Mouse (Mus musculus) CH12.LX (cell line): ENCODE data around the gene Hira. TPM values are rescaled to one million over a fixed set of nuclear protein-coding genes. Genes with fewer than 3 reads are reported as not detected.

Experiments
- DNase-seq: peaks from one replicate; pipeline ENCODE4 v3.0.0-alpha.2; 2013; ENCODE audit errors: extremely low read depth
- H3K27ac ChIP-seq: 2 replicates; pipeline ENCODE4 v1.5.1; 2012; ENCODE audit warnings: low read depth, mild to moderate bottlenecking, control low read depth, moderate library complexity; ENCODE audit not compliant: insufficient read depth
- H3K27me3 ChIP-seq: replicated peaks from 2 replicates; pipeline ENCODE3; 2012; ENCODE audit warnings: inconsistent platforms
- H3K36me3 ChIP-seq, 2 experiments: replicated peaks in 1 of 2; 2 replicates each; pipeline versions ENCODE3 to v1.6.1; 2012; ENCODE audit warnings: inconsistent platforms in 1 of 2, low read length in 1 of 2, mild to moderate bottlenecking in 1 of 2, mixed read lengths in 1 of 2, moderate library complexity in 1 of 2; ENCODE audit not compliant: control insufficient read depth in 1 of 2, insufficient read depth in 1 of 2
- H3K4me1 ChIP-seq, 2 experiments: 2 replicates each; pipeline ENCODE4 v1.6.1; 2012; ENCODE audit warnings: inconsistent platforms in 1 of 2, moderate library complexity in 1 of 2; ENCODE audit not compliant: insufficient read depth in 2 of 2, control insufficient read depth in 1 of 2
- H3K4me2 ChIP-seq: 2 replicates; pipeline ENCODE4 v1.6.1; 2012; ENCODE audit warnings: low read depth, mild to moderate bottlenecking, control low read depth; ENCODE audit not compliant: poor library complexity, insufficient read depth, severe bottlenecking
- H3K4me3 ChIP-seq, 3 experiments: fragments of 150-350 bp in 1 of 3; sonication (generic) in 1 of 3; replicated peaks in 1 of 3; 2 replicates each; pipeline versions ENCODE3 to v1.5.1; 2011 to 2012; ENCODE audit warnings: low read depth in 2 of 3, low read length in 2 of 3, mild to moderate bottlenecking in 2 of 3, moderate library complexity in 2 of 3, control low read depth in 1 of 3, improper control_type of control experiment in 1 of 3, inconsistent platforms in 1 of 3, mixed read lengths in 1 of 3; ENCODE audit not compliant: poor library complexity in 1 of 3
- H3K79me2 ChIP-seq: replicated peaks from 2 replicates; pipeline ENCODE4 v1.6.1; 2012; ENCODE audit warnings: mild to moderate bottlenecking, moderate library complexity; ENCODE audit not compliant: control insufficient read depth, poor library complexity, insufficient read depth, severe bottlenecking; ENCODE audit errors: extremely low read depth
- H3K9ac ChIP-seq: 2 replicates; pipeline ENCODE4 v1.6.1; 2012; ENCODE audit warnings: low read depth, mild to moderate bottlenecking, control low read depth, moderate library complexity; ENCODE audit not compliant: insufficient read depth
- H3K9me3 ChIP-seq: replicated peaks from 2 replicates; pipeline ENCODE3; 2012; ENCODE audit warnings: low read length, inconsistent platforms, mixed read lengths
- CHD1 ChIP-seq: IDR thresholded peaks from 2 replicates; pipeline ENCODE4 v1.6.1; 2012; ENCODE audit warnings: low read depth, low read length, improper control_type of control experiment, inconsistent platforms
- CHD2 ChIP-seq: IDR thresholded peaks from 2 replicates; pipeline ENCODE4 v1.6.1; 2011; ENCODE audit warnings: low read length, improper control_type of control experiment
- CTCF ChIP-seq, 2 experiments: IDR thresholded peaks in 1 of 2; conservative IDR thresholded peaks in 1 of 2; 2 replicates each; pipeline ENCODE4 v1.5.1; 2011 to 2012; ENCODE audit warnings: low read depth in 2 of 2, low read length in 2 of 2, improper control_type of control experiment in 1 of 2, inconsistent platforms in 1 of 2, mild to moderate bottlenecking in 1 of 2, moderate library complexity in 1 of 2
- E2F4 ChIP-seq: IDR thresholded peaks from 2 replicates; pipeline ENCODE4 v1.6.1; 2011; ENCODE audit warnings: low read depth, low read length, improper control_type of control experiment; ENCODE audit not compliant: insufficient replicate concordance
- GABPA ChIP-seq: IDR thresholded peaks from 2 replicates; pipeline ENCODE4 v1.6.1; 2012; ENCODE audit warnings: low read depth, low read length, improper control_type of control experiment, inconsistent platforms; ENCODE audit not compliant: insufficient replicate concordance
- JUN ChIP-seq: IDR thresholded peaks from 2 replicates; pipeline ENCODE4 v1.6.1; 2011; ENCODE audit warnings: low read depth, mild to moderate bottlenecking, low read length, improper control_type of control experiment, moderate library complexity; ENCODE audit not compliant: insufficient read depth
- KAT2A ChIP-seq: IDR thresholded peaks from 2 replicates; pipeline ENCODE4 v1.6.1; 2012; ENCODE audit warnings: low read length, improper control_type of control experiment, inconsistent platforms; ENCODE audit not compliant: insufficient replicate concordance
- MAX ChIP-seq: IDR thresholded peaks from 2 replicates; pipeline ENCODE4 v1.6.1; 2011; ENCODE audit warnings: low read length, improper control_type of control experiment
- MAZ ChIP-seq: IDR thresholded peaks from 2 replicates; pipeline ENCODE4 v1.6.1; 2012; ENCODE audit warnings: low read depth, mild to moderate bottlenecking, inconsistent platforms, low read length, improper control_type of control experiment, moderate library complexity
- MXI1 ChIP-seq: IDR thresholded peaks from 2 replicates; pipeline ENCODE4 v1.6.1; 2011; ENCODE audit warnings: mild to moderate bottlenecking, low read depth, low read length, improper control_type of control experiment
- NELFE ChIP-seq: IDR thresholded peaks from 2 replicates; pipeline ENCODE4 v1.6.1; 2011; ENCODE audit warnings: low read depth, low read length, improper control_type of control experiment
- POLR2A ChIP-seq: IDR thresholded peaks from 2 replicates; pipeline ENCODE4 v1.6.1; 2011; ENCODE audit warnings: low read depth, mild to moderate bottlenecking, improper control_type of control experiment, low read length
- RAD21 ChIP-seq: IDR thresholded peaks from 2 replicates; pipeline ENCODE4 v1.6.1; 2011; ENCODE audit warnings: low read depth, mild to moderate bottlenecking, low read length, improper control_type of control experiment, moderate library complexity
- SIN3A ChIP-seq: IDR thresholded peaks from 2 replicates; pipeline ENCODE4 v1.6.1; 2012; ENCODE audit warnings: low read length, improper control_type of control experiment, inconsistent platforms
- SMC3 ChIP-seq: IDR thresholded peaks from 2 replicates; pipeline ENCODE4 v1.6.1; 2011; ENCODE audit warnings: low read depth, low read length, improper control_type of control experiment
- TBP ChIP-seq: conservative IDR thresholded peaks from 2 replicates; pipeline ENCODE4 v1.6.1; 2011; ENCODE audit warnings: low read depth, low read length, improper control_type of control experiment
- UBTF ChIP-seq: IDR thresholded peaks from 2 replicates; pipeline ENCODE4 v1.6.1; 2012; ENCODE audit warnings: low read depth, mild to moderate bottlenecking, inconsistent platforms, low read length, improper control_type of control experiment, moderate library complexity
- USF2 ChIP-seq: conservative IDR thresholded peaks from 2 replicates; pipeline ENCODE4 v1.6.1; 2011; ENCODE audit warnings: low read depth, low read length, improper control_type of control experiment
- ZNF384 ChIP-seq: IDR thresholded peaks from 2 replicates; pipeline ENCODE4 v1.6.1; 2012; ENCODE audit warnings: low read depth, low read length, improper control_type of control experiment, inconsistent platforms
- dilution Hi-C: fragments of 300-500 bp; cut with MboI; formaldehyde crosslinking; loops from 2 replicates; pipeline ENCODE4 v1.14.3; 2020; ENCODE audit warnings: low sequenced_read_pairs; ENCODE audit not compliant: extremely low pct_unique_long_range_greater_than_20kb, extremely low pct_ligation_motif_present
- in situ Hi-C: fragments of 300-500 bp; cut with MboI; formaldehyde crosslinking; loops from 3 replicates; pipeline ENCODE4 v1.14.3; 2019; ENCODE audit warnings: low sequenced_read_pairs, low pct_ligation_motif_present, low pct_unique_long_range_greater_than_20kb, mixed read lengths
- polyA plus RNA-seq: library from polyadenylated mRNA; unstranded; fragments of >175 nt; gene quantifications from 2 replicates; pipeline ENCODE4 v1.2.1, GENCODE M21; 2012; ENCODE audit warnings: low read depth; ENCODE audit not compliant: insufficient read length
- total RNA-seq, 2 experiments: library from RNA; depleted of rRNA; stranded (reverse); fragments of 300-350 nt in 1 of 2; fragments of >200 nt in 1 of 2; gene quantifications; 2 replicates each; pipeline ENCODE4 v1.2.3; 2012 to 2014

Hira gene
- total and polyA plus RNA-seq, 3 experiments, result 45.8 to 187 (median 125) TPM

DNA sequence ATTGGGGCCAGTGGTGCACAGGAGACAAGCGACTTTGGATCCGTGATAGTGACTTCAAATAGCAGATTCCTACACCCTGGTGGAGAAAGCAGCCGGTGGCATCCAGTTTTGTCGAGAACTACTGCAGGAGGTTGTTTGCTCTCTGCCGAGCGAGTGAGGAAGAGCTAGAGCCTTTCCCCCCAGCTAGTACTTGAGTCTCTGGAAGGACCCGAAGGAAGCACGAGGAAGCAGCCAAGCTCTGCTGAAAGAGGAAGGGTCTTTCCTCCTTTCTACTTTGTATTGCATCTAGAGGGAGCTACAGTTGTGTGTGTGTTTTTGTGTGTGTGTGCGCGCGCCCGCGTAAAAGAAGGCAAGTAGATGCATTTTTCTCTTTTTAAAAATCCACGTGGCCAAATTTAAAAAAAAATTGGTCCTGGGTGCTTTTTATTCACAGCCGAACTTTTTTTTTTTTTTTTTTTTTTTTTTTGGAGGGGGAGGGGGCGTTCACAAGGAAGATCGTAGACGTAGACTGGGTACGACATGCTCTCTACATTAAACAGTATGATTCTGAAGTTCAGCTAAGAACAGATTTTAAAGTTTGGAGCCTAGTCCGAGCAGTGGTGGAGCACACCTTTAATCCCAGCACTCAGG is 1.4 kb downstream of the Hira start:
- Histone ChIP-seq H3K4me3 (peak overlapping the region; percentile 91 to 95 (median 93)), H3K36me3 (peaks cover 15 to 60% of the 10 kb centered on the region in 2 experiments), H3K9me3 (no peaks in the 10 kb centered on the region), H3K27ac (peak overlapping the region; percentile 84), H3K4me2 (peak overlapping the region; percentile 47), H3K27me3 (no peaks in the 10 kb centered on the region), H3K4me1 (peaks cover 2 to 61% of the 10 kb centered on the region in 2 experiments; a peak in 3 of 4 replicates), H3K79me2 (peaks cover 73% of the 10 kb centered on the region), H3K9ac (peak overlapping the region; percentile 78)
- TF ChIP-seq SMC3 (no peak), USF2 (no peak), SIN3A (0 out of 2 replicates have a peak, but pooled peaks have one; percentile 15), CHD1 (no peak), RAD21 (no peak), KAT2A (0 out of 2 replicates have a peak, but pooled peaks have one; percentile 4), UBTF (no peak), MAZ (peak; percentile 8; the same call in 1 of the 2 replicates), JUN (no peak), GABPA (no peak), MAX (peak; percentile 45), CTCF (conservative IDR thresholded peaks at IDR 0.05 in 1 of 2, IDR thresholded peaks at IDR 0.05 in 1 of 2; ENCODE audit: low read depth in 2 of 2, low read length in 2 of 2) (no peak; a peak in 1 of 4 replicates), MXI1 (0 out of 2 replicates have a peak, but pooled peaks have one; percentile 31), TBP (0 out of 2 replicates have a peak, but pooled peaks have one; percentile 17), ZNF384 (peak; percentile 94), CHD2 (no peak), NELFE (no peak), E2F4 (no peak)
- dilution Hi-C loops (no loop called here), in situ Hi-C loops (loop anchor here (10.0 kb wide), 1 partner anchor 207 kb away; no protein-coding TSS in a partner anchor)
- DNase-seq, result no peak

DNA sequence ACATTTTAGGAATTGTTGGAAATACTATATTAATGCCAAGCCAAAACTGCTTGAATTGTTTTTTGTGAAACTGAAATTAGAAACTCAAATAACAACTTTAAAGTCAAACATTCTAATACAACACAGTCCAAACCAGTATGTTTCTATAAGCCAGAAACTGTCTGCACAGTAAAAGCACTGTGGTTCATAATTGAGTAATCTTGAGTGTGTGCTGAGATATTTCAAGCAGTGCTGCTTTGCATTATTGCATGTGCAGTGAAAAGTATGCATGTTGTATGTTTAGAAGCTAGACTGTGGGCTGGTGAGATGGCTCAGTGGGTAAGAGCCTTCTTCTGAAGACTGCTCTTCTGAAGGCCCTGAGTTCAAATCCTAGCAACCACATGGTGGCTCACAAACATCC is 7.2 kb downstream of the Hira start:
- in situ Hi-C loops, result no loop called here

More for the DNA sequence above, 7.2 kb downstream of the Hira start:
- Histone ChIP-seq H3K27me3 (no peaks in the 10 kb centered on the region), H3K79me2 (peaks cover 89% of the 10 kb centered on the region), H3K4me2 (no peak overlapping the region), H3K4me3 (no peak overlapping the region), H3K36me3 (peaks cover 9 to 73% of the 10 kb centered on the region in 2 experiments), H3K9me3 (no peaks in the 10 kb centered on the region), H3K4me1 (peaks cover 2 to 54% of the 10 kb centered on the region in 2 experiments; a peak in 3 of 4 replicates), H3K27ac (no peak overlapping the region), H3K9ac (no peak overlapping the region)
- no peak for DNase-seq
- no peak for TF ChIP-seq RAD21
- no peak for TF ChIP-seq POLR2A
- TF ChIP-seq CTCF (conservative IDR thresholded peaks at IDR 0.05 in 1 of 2, IDR thresholded peaks at IDR 0.05 in 1 of 2; ENCODE audit: low read depth in 2 of 2, low read length in 2 of 2), result 0 out of 4 replicates have a peak, but pooled peaks of 1 of the 2 experiments have one; percentile 29
- TF ChIP-seq USF2, result no peak
- no peak for TF ChIP-seq UBTF
- dilution Hi-C loops, result no loop called here
